Mouse (Mus musculus) Muller cell, postnatal 12 days (primary cell): ENCODE measurements at regions not wholly inside any gene's neighbourhood (a gene's known extent, or its start where the extent isn't known, plus 50 kb on each side); places are given as distances from the start of the nearest gene placed in this dataset.

Experiments used
- DNase-seq: peaks from one replicate; pipeline ENCODE4 v3.0.0-alpha.2; 2015; ENCODE audit errors: inconsistent ontology term

GRCm38 (mm10) chr1:91677062-91677461, 124.2 kb upstream of the Twist2 start:
- DNase-seq: no peak

GRCm38 (mm10) chr1:91678789-91679188, 122.5 kb upstream of the Twist2 start:
- no peak for DNase-seq

GRCm38 (mm10) chr1:91685031-91685430, 116.2 kb upstream of the Twist2 start:
- DNase-seq: no peak

GRCm38 (mm10) chr1:91685789-91686188, 115.5 kb upstream of the Twist2 start:
- DNase-seq: no peak

GRCm38 (mm10) chr1:91691601-91692000, 109.7 kb upstream of the Twist2 start:
- DNase-seq: no peak

- DNase-seq: peak; percentile 92
Measured at GRCm38 (mm10) chr1:91692709-91693460, 108.4 kb upstream of the Twist2 start.

- DNase-seq: no peak
Measured at GRCm38 (mm10) chr1:91697053-91697452, 104.2 kb upstream of the Twist2 start.

- no peak for DNase-seq
Measured at GRCm38 (mm10) chr1:91701475-91701874, 99.8 kb upstream of the Twist2 start.

- no peak for DNase-seq
Measured at GRCm38 (mm10) chr1:91702021-91702420, 99.2 kb upstream of the Twist2 start.

GRCm38 (mm10) chr1:91702737-91703136, 98.5 kb upstream of the Twist2 start:
- peak; percentile 56 for DNase-seq

GRCm38 (mm10) chr1:91705451-91705850, 95.8 kb upstream of the Twist2 start:
- no peak for DNase-seq

GRCm38 (mm10) chr1:91708550-91709243, 92.6 kb upstream of the Twist2 start:
- no peak for DNase-seq

GRCm38 (mm10) chr1:91709244-91709600, 92.0 kb upstream of the Twist2 start:
- no peak for DNase-seq

- no peak for DNase-seq
Measured at GRCm38 (mm10) chr1:91713131-91713530, 88.1 kb upstream of the Twist2 start.

GRCm38 (mm10) chr1:91714266-91714665, 87.0 kb upstream of the Twist2 start:
- no peak for DNase-seq

- no peak for DNase-seq
Measured at GRCm38 (mm10) chr1:91715341-91715740, 85.9 kb upstream of the Twist2 start.

GRCm38 (mm10) chr1:91715791-91716190, 85.5 kb upstream of the Twist2 start:
- DNase-seq: no peak

- no peak for DNase-seq
Measured at GRCm38 (mm10) chr1:91716836-91717235, 84.4 kb upstream of the Twist2 start.

GRCm38 (mm10) chr1:91717961-91718360, 83.3 kb upstream of the Twist2 start:
- DNase-seq: no peak

- DNase-seq: no peak
Measured at GRCm38 (mm10) chr1:91729246-91729645, 72.0 kb upstream of the Twist2 start.

- no peak for DNase-seq
Measured at GRCm38 (mm10) chr1:91730281-91730680, 71.0 kb upstream of the Twist2 start.

GRCm38 (mm10) chr1:91731703-91732102, 69.6 kb upstream of the Twist2 start:
- DNase-seq: no peak

GRCm38 (mm10) chr1:91732461-91732861, 68.8 kb upstream of the Twist2 start:
- DNase-seq: peak; percentile 92
